Mouse (Mus musculus) 3134 (cell line): ENCODE results near the gene Dll3.

Experiments
- DNase-seq: peaks from one replicate; pipeline ENCODE4 v3.0.0-alpha.2; 2011; ENCODE audit warnings: low spot score; ENCODE audit not compliant: insufficient read length; ENCODE audit errors: extremely low read depth

Gene Dll3

DNA sequence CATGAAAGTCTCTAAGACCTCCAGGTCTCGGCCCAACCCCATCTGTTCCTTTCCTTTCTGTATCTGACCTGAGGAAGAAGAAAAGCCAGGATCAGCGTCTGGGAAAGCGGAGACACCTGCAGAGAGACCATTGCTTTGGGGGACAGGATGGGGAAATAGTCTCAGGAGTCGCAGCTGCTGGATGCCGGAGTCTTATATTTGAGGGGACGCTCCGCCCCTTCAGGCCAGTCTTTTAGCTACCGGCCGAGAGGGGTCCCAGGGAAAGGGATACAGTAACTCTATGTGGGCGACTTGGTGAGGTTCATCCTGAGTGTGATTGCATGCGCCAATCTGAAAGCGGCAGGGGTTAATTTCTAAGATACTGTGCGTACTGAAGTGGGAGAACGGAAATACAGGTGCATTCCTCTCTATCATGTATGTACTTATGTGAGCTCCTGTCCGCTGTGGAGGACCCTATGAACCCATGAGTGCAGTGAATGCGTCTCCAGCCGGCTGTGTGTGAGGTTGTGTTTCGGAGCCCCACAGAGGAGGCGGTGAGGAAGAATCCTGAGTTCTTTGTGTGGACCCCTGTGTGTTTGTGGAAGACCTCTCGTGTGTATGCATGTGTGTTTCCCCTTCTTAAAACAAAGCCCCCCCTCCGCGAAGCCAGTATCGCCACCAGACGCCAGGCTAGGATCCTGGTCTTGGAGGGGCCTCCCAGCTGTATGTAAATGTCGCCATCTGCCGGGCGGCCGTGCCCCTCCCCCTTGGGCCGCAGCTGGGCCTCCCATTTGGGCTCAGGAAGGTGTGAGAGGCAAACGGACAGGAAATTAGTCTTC lies at the start of gene Dll3:
Gene Dll3, minus strand, starts transcription at position 623 of the 818 bp plus-strand sequence.
- no peak for DNase-seq

DNA sequence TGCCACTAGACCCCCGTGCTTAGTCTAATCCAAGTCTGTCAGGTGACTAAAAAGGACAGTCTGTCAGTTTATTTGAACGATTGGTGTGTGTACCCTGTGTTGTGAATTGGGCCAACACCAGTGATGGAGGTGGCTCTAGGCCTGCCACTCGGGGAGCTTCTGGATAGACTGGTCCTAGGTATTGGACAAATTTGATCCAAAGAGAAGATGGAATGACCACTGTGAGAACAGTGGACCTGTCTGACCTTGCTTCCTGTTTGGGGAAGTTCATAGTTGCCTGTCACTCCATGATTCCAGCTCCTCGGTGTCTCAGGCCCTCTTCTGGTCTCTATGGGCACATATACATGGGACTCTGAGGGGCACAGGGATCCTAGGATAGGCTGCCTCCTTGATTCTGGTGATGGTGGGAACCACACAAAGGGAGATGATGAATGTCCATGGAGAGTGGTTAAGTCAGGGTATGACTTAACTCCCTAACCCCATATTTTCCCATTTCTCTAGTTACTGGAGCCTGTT lies 49.7 kb upstream of the Dll3 start:
- DNase-seq = no peak

DNA sequence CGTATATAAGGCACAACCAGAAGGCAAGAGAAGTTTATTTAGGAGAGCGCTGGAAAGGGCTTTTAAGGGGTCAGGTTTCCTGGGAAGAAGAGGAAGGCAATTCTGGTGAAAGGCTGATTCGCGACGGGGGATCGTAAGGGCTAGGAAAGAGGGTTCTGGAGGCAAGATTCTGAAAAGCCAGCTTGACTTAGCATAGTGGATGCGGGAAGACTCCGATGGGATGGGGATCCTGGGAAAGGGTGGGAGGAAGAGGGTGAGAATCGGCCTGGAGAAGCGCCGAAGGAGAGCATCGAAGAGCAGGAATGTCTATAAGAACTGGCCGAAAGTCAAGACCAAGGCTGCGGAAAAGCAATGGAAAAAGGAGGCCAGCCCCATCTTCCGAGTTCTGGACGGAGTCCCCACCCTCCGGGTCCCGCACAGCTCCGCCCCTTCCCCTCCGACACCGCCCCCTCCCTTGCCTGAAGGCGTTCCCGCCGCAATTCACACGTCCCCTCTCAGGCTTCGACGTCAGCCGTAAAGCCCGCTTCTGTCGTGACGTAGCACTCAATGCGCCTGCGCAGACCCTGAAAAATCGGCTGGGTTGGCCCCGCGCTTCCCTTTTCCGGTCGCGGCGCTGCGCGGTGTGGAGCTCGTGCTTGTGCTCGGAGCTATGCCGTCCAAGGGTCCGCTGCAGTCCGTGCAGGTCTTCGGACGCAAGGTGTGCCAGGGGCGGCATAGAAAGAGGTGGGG lies 48.3 kb upstream of the Dll3 start, which contains the start of gene Rps16:
Gene Rps16, plus strand, starts transcription at position 498 of the 729 bp plus-strand sequence.
- DNase-seq = peak; percentile 97

DNA sequence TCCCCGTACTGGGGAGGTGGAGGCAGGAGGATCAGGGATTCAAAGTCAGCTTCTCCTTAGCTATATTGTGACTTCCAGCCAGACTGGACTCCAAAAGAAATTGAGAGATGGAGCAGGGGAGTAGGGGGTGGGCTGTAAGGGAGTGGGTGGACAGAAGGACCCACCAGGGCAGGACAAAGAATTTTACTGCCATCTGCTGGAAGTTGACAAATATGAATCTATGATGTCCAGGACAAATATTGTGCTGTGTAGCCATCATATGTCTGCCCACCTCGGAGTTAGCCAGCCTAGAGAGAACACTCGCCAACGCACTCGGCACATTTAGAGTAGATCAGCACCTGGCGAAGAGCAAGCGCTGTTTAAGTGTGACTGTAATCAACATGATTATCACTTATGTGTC lies 46.6 kb upstream of the Dll3 start:
- DNase-seq = no peak

DNA sequence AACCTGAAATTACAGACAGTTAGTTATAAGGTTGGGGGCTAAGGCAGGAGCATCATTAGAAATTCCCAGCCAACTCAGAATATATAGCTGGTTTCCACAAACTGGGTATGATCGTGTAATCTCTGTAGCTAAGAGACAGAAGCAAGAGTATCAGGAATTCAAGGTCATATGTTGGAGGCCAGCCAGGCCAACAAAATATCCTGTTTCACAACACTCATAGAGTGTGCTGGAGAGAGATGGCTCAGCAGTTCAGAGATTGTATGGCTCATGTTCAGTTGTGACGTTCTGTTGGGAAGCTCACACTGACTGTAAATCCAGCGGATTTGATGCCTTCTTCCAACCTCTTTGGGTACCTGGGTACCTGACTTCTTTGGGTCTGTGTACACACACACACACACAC lies 45.7 kb upstream of the Dll3 start:
- DNase-seq = no peak

DNA sequence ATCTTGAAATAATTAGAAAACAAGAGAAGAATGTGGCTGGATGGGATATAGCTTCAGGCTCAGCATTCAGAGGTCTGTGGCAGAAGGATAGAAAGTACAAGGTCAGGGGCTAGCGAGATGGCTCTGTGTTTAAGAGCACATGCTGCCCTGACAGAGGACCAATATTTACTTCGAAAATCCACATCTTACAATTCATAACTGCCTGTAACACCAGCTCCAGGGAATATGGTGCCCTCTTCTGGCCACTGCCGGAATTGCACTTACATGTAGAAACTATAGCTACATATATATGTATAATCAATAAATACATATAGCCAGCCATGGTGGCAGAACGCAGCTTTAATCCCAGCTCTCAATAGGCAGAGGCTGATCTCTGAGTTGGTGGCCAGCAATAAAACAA lies 42.6 kb upstream of the Dll3 start:
- DNase-seq = no peak

DNA sequence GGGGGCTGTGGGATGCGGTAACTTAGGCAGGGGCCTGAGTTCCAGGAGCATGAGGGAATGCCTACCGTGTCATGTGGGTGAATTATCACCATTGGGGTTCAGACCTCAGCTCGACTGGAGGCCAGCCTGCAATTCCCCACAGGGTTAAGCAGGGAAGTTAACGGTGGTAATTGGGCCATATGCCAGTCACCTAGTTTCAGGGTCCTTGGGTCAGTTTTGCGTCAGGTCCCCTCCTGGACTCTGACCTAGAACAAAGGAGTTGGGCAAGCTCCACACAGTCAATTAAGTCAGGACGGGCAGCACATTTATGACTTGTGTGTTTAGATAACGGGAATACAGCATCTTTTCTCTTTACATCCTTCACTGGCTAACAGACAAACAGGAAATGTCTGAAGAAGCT lies 39.3 kb upstream of the Dll3 start:
- no peak for DNase-seq

DNA sequence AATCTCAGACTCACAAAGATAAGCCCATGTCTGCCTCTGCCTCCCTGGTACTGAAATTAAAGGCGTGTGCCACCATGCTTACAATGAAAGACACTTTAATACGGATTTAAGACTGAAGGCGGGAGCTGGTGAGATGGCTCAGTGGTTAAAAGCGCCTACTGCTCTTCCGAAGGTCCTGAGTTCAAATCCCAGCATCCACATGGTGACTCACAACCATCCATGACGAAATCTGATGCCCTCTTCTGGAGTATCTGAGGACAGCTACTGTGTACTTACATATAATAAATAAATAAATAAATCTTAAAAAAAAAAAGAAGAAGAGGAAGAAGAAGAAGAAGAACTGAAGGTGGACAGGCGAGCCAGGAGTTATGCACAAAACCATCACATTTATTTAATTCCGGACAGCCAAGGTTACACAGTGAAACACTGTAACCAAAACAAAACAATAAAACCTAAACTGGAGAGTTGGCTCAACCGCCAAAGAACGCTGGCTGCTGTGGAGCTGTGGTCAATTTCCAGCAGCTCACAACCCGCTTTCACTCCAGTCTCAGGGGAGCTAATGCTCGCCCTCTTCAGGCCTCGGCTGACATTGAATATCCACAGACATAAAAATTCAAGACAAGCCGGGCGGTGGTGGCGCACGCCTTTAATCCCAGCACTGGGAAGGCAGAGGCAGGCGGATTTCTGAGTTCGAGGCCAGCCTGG lies 37.3 kb upstream of the Dll3 start:
- peak; percentile 64 for DNase-seq

DNA sequence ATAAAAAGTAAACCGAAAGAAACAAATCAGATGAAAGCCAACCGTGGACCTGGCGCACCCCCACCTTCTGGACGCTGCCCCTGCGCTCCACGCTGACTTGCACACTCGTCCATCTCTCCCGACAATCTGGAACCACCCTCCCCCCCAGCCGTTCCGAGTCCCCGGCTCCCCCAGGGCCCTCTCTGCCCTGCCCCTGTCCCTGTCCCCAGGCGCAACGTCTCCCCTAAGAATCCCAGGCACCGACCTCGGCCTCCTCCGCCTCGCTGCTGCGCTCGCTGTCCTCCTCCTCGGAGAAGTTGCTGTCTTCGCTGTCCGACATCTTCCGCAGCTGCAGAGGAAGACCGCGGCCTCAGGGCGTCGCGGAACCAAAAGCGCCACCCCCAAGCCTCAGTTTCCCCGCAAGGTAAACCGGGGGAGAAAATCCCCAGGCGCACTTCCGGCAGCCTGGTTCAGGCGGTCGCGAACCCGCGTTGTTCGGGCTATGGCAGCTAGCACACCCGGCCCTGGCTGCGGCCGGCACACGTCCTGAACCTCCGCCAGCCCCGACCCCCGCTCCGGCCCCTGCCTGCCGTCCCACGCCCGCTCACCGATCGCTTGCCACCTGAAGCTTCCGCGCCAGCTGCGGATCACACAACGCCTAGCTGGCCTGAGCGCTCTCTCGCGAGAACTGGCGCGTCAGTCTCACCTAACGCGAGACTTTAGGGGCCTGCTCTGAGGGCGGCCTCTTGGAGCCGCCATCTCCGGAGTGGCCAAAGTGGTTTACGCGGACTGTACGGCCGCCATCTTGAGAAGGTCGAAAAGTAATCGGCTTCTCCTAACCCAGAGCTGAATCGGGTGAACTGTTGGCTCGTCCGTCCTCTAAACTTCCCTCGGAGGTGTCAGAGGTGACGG lies 36.3 kb upstream of the Dll3 start, which contains the start of gene Supt5:
Gene Supt5, minus strand, starts transcription at position 639 of the 891 bp plus-strand sequence.
- peak; percentile 91 for DNase-seq

DNA sequence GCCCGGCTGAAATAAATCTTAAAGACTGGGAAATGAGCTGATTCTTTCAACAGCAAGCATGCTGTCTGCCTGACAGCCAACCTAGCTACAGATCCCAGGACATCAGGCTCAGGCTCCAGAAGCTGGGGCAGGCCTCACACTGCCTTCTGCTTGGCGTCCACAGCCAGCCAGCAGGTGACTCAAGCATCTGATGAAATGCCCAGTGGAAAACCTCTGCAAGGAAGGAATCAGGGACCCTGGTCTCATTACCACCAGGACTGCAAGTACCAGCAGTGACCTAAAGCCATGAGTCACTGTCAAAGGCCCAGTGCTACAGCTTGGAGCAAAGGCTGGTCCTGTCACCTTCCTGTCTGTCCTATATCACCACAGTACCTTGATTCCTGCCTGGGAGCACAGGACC lies 33.4 kb upstream of the Dll3 start:
- no peak for DNase-seq

DNA sequence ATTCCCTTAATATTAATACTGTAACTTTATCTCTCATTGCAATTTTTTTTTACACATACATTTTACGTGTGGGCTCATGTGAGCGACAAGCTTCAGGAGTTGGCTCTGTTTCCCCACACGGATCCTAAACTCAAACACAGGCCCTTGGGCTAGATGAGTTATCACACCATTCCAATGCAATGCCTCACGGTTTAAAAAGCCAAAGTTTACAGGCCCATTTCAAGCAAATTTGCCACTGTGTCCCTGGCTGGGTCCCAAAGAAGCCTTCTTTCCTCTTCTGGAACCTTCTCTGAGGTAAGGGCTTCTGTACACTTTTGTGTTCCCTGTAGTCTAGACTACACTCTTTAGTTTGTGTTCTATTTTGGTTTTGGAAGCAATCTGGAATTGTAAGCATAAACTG lies 32.5 kb upstream of the Dll3 start:
- no peak for DNase-seq

DNA sequence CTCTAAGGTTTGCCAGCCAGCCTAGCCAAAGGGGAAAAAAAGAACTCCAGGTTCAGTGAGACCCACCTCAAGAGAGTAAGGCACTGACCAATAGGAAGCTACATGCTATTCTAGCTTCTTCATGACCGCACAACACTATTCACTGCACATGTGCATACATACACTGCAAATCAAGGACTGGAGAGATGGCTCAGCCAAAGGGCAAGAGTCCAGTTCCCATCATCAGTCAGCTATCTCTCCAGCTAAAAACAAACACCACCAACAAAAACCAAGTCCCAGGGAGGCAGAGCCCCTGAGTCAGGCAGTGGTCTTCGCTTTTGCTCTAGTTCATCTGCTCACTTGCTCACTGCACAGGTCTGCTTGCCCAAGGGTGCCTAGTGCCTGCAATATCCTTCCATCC lies 26.2 kb upstream of the Dll3 start:
- no peak for DNase-seq

DNA sequence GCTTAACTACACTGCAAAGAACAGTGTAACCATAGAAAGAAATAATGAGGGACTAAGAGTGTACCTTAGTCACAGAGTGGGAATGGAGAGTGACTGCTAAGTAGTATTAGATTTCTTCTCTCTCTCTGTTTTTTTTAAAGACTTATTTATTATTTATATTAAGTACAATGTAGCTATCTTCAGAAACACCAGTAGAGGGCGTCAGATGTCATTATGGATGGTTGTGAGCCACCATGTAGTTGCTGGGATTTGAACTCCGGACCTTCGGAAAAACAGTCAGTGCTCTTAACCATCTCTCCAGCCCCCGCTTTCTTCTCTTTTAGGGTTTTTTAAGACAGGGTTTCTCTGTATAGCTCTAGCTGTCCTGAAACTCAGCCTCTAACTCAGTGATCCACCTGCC lies 24.4 kb upstream of the Dll3 start:
- DNase-seq = no peak

DNA sequence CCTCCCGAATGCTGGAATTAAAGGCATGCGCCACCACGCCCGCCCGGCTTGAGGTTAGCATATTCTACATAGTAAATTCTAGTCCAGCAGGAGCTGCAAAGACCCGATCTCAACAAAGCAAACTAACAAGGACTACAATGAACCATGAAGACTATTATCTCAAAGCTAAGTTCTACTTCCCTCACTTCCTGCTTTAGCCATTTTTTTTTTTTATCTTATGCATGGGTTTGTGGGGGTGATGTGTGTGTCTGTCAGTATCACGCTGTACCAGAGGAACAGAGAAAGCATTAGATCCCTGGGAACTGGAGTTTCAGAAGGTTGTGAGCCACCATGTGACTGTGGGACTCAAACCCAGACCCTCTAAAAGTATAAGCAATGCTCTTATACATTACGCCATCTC lies 23.3 kb upstream of the Dll3 start:
- no peak for DNase-seq

DNA sequence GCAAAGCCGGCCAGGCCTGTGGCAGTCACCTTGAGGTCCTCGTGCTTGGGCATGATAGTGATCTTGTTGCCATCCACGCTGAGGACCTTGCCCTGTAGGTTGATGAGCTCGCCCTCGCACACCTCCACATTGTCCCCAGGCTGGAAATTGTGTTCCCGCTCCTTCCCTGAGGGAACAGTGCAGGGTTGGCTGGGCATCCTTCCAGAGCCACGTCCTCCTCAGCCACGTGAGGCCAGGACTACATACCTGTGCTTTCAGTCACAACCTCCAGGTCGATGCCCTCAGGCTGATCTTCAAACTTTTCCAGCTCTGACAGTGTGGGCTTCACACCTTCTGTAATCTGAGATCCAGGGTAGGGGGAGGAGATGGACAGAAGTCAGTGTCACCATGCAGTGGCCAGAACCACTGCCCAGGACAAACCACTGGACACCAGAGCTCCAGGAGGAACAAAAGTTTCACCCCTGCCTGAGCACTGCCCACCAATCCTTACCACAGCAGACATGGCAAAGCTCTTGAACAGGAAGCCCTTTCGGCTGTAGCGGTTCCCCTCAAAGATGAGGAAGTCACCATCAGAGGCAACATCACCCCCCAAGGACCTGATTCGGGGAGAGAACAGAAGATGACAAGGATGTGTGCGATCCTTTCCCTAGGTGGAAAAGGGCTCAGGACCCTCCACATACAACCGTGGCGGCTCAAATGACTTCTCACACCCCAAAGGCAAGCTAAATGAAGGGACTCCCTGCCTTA lies 20.1 kb upstream of the Dll3 start:
- DNase-seq = no peak

DNA sequence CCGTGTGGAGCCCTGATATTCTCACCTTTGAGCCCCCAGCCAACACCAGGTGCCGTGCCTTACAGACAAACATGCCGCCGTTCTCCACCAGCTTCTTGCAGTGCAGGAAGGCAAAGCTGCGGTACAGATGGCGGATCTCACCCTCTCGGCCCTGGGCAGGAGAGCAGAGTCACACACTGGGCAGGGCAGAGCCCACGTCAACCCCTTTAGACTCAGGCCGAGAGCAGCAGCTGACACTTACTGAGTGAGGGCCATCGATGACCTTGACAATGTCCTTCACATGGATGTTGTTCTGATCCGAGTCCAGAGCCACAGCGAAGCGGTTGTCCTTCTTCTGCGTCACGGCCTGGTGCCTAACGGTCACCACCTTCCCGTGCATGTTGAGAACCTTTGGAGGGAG lies 16.7 kb upstream of the Dll3 start:
- no peak for DNase-seq

DNA sequence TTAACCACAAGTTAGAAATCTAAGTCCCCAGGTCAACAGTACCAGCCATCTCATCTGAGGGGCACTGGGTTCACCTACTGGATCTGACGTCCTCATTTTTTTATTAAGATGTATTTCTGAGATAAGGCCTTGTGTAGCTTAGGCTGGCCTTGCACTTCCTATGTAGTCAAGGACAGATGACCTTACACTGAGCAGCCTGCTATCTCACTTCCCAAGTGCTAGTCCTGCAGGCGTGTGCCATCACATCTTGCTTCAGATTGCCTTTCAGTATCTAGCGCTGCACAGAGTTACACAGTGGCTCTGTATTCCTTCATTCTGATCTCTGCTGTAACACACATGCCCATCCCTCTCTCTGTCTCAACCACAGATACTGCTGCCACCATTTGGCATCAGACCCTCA lies 16.0 kb upstream of the Dll3 start:
- no peak for DNase-seq

DNA sequence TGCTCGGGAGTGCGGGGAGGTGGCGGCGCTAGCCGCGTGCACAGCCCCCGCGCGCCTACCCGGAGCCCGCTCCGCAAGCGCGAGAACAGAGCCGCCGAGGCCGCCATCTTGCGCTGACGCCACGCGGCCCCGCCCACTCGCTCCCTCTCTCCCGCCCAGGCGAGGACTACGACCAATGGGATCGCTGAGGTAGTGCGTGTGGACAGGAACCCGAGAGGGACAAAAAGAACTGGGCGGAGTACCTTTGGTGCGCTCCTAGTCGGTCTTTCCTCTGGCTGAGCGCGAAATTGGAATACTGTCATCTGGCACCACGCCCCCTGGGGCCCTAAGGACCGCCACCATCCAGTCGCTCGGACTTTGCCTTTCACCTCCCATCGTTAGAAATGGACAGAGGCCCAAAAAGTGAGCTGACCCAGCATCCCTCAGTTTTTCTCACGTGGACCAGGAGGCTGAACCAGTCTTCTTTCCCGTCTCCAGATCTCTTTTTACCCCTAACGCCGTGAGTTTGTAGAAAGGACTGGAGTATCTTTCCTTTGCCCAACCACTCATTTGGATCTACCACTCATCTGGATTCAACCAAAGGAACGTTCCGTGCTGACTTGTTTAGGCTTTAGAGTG lies 10.0 kb upstream of the Dll3 start, which contains the start of gene Timm50:
Gene Timm50, minus strand, starts transcription at position 147 of the 618 bp plus-strand sequence.
- peak; percentile 95 for DNase-seq
